Mouse (Mus musculus) lung, adult 2 months (tissue): ENCODE measurements around the gene Mest.

Experiments
- CTCF ChIP-seq: fragments of 200-500 bp; IDR thresholded peaks from 2 replicates; pipeline ENCODE4 v1.5.1; 2011; ENCODE audit warnings: mild to moderate bottlenecking, low read length, control low read depth; ENCODE audit not compliant: insufficient read depth
- POLR2A ChIP-seq: fragments of 200-500 bp; IDR thresholded peaks from 2 replicates; pipeline ENCODE4 v1.6.1; 2011; ENCODE audit warnings: low read depth, mild to moderate bottlenecking, control low read depth, low read length, borderline replicate concordance; ENCODE audit errors: extremely low read depth

GRCm38 (mm10) chr6:30713896-30714295, 9.5 kb upstream of the Mest start:
- TF ChIP-seq POLR2A: no peak
- no peak for TF ChIP-seq CTCF
